Mouse (Mus musculus): ENCODE measurements around the gene Tmem132d.

DNA sequence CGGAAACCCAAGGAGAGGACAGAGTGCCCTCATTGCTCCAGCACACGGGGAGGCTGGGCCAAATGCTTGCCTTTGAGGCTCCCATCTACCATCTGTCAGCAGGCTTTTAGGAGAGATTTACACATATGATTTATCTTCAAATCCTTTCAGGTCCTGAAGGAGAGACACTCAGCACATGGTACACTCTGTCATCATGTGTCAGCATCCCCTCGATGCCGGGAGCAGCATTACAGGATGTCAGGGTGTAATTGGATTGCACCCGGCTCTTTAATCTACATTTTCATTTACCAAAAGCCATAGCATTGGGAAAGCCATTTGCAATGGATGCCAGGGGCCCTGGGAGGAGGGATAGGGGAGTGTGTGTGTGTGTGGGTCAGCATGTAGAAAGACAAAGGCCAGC lies 651.7 kb downstream of the Tmem132d start:
- TF ChIP-seq CTCF (conservative IDR thresholded peaks at IDR 0.05; ENCODE audit: insufficient read depth, insufficient read length, low read depth, low read length) (no peak), POLR2A (IDR thresholded peaks at IDR 0.05; ENCODE audit: low read depth, low read length) (no peak)
